Mouse (Mus musculus) embryonic facial prominence, embryonic 10.5 days (tissue): ENCODE measurements around the gene Ppa1. TPM values are rescaled to one million over a fixed set of nuclear protein-coding genes. Genes with fewer than 3 reads are reported as not detected.

ENCODE experiments used
- DNase-seq: peaks from one replicate; pipeline ENCODE4 v3.0.0-alpha.2; 2017; ENCODE audit warnings: low spot score
- H3K27ac ChIP-seq: fragments of 300-500 bp; sonication (generic); replicated peaks from 2 replicates; pipeline ENCODE4 v1.5.1; 2016; ENCODE audit warnings: mild to moderate bottlenecking
- H3K27me3 ChIP-seq: fragments of 300-500 bp; sonication (generic); replicated peaks from 2 replicates; pipeline ENCODE4 v1.6.1; 2016; ENCODE audit warnings: low read depth, mild to moderate bottlenecking; ENCODE audit not compliant: poor library complexity, severe bottlenecking
- H3K36me3 ChIP-seq: fragments of 300-500 bp; sonication (generic); replicated peaks from 2 replicates; pipeline ENCODE4 v1.6.1; 2016; ENCODE audit warnings: mild to moderate bottlenecking, moderate library complexity
- H3K4me1 ChIP-seq: fragments of 300-500 bp; sonication (generic); 2 replicates; pipeline ENCODE4 v1.6.1; 2016
- H3K4me3 ChIP-seq: fragments of 300-500 bp; sonication (generic); 2 replicates; pipeline ENCODE4 v1.5.1; 2016; ENCODE audit warnings: mild to moderate bottlenecking, moderate library complexity
- H3K9me3 ChIP-seq: fragments of 300-500 bp; sonication (generic); 2 replicates; pipeline ENCODE4 v1.6.1; 2016; ENCODE audit warnings: mild to moderate bottlenecking
- WGBS: fragments of 180-500 bp; shearing (Covaris S2); methylation state at CpG from one replicate; pipeline ENCODE4 v1.1.7; 2016; 5-methylcytosine and 5-hydroxymethylcytosine counted together
- polyA plus RNA-seq: library from polyadenylated mRNA; unstranded; fragments of >200 nt; fragmentation: Nextera tagmentation; extraction: Ambion mirVana; gene quantifications from 2 replicates; pipeline ENCODE4 v1.2.1, GENCODE M21; 2016

The Ppa1 gene
- polyA plus RNA-seq, 1 experiment from 2014 or later = 345 TPM

DNA sequence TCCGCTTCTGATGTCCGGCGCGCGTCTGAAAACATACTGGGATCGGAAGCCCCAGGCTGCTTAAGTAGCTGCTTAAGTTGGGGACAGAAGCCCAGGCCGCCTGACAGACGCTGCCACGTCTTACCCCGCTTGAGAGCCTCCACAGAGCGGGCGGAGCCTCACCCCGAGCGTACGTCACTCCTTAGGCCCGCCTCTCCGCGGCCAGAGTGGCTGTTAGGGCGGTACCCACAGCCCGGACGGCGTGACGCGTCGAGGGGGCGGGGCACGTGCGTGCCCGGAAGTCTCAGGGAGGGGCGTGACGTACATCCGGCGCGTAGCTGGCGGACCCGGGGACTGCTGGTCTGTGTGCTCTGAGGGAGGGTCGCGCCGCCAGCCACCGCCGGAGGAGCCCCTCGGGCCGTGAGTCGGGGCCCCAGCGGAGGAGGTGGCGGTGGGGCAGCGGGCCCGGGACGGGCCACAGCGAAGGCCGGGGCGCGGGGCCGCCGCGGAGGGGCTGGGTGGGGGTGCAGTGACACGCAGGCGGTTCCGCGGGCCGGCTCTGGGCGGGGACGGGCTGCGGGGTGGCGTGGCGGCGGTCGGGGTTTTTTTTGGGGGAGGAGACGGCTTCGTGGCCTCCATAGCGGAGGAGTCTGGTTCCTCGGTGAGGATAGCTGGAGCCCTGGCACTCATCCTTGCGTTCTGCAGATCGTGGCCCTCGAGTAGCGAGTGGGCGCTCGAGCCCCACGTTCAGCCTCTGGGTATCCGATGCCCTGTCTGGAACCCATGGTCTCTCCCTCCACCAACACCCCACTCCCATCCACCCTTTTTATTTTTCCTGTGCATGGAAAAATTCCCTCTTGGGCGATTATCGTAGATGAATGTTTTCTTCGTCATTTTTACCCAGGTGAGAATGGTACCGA, 31.9 kb downstream of the Ppa1 start, which contains the start of gene Sar1a:
Sar1a (plus strand) TSS at position 285 of the 899 bp plus-strand sequence.
- Histone ChIP-seq H3K27me3 (no peaks in the 10 kb centered on the region), H3K27ac (peak within 1 kb of the TSS; percentile 93), H3K4me3 (peak within 1 kb of the TSS; percentile 91), H3K36me3 (peaks cover 22% of the 10 kb centered on the region), H3K9me3 (no peaks in the 10 kb centered on the region), H3K4me1 (peaks cover 21% of the 10 kb centered on the region)
- peak; percentile 100 for DNase-seq
- WGBS = under 1% methylated on average over 84 of the region's 84 CpGs

DNA sequence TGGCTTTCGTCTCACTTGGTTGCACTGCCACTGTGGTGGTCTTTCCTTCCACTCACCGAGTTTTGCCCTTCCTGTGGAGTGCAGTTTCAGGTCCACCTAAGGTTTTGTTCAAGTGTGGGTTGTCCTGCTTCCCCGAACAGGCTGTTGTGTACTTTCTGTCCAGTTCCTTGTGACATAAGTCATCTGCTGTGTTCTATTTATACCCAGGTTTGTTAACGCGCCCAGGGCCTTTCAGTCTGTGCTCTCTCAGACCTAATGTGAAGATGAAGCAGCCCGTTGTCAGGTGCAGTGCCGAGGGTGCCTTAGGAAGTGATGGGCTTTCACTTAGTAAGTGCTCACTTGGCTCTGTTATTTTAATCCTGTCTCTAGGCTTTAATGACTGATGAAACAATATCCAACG, 41.1 kb downstream of the Ppa1 start:
- H3K27me3 ChIP-seq = no peaks in the 10 kb centered on the region
- H3K4me3 ChIP-seq = no peak overlapping the region
- WGBS = 91% methylated on average over 8 of the region's 8 CpGs
- no peaks in the 10 kb centered on the region for H3K9me3 ChIP-seq
- no peaks in the 10 kb centered on the region for H3K4me1 ChIP-seq
- no peak overlapping the region for H3K27ac ChIP-seq
- no peak for DNase-seq
- H3K36me3 ChIP-seq = peaks cover 97% of the 10 kb centered on the region

- WGBS = 73% methylated on average over 4 of the region's 4 CpGs
- Histone ChIP-seq H3K4me1 (peaks cover 24% of the 10 kb centered on the region), H3K36me3 (peaks cover 68% of the 10 kb centered on the region), H3K27me3 (no peaks in the 10 kb centered on the region), H3K9me3 (no peaks in the 10 kb centered on the region), H3K4me3 (no peak overlapping the region), H3K27ac (no peak overlapping the region)
- DNase-seq = no peak
These were observed 45.2 kb downstream of the Ppa1 start for GRCm38 (mm10) chr10:61693563-61693962.

DNA sequence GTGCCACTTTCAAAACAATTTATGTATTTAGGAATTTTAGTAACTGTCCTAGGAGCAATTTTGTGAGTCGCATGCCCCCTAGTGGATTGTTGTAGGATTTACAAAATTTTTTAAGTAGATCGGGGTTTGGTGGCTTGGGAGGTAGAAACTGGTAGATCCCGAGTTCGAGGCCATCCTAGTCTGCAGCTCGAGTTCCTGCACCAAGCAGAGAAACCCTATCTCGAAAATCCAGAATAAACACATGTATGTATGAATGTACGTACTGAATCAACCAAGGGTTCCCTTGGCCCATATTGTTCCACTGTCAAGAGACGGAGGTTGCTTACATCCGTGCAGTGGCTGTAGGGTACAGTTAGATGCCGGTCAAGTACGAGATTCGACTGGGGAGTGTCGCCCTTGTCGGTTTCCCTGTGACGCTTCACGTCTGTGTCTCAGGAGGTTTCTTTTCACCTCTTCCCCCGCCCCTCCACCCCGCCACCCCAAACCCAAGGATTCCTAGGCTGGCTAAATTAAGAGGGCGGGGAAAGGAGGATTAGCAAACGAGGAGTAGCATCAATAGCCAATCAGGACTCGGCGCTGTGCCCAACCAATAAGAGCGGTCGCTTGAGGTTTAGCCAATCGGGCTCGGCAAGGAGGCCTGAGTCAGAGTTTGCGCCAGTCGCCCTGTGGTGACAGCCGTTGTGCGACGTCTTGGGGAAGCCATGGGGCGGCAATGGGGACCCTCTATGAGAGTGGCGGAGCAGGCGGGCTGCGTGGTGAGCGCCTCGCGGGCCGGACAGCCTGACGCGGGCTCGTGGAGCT, 46.7 kb downstream of the Ppa1 start, which contains the start of gene Tysnd1:
Tysnd1 (plus strand) TSS at position 645 of the 801 bp plus-strand sequence.
- H3K36me3 ChIP-seq = peaks cover 64% of the 10 kb centered on the region
- under 1% methylated on average over 42 of the region's 42 CpGs for WGBS
- H3K4me3 ChIP-seq = peak within 1 kb of the TSS; percentile 99
- peaks cover 24% of the 10 kb centered on the region for H3K4me1 ChIP-seq
- no peaks in the 10 kb centered on the region for H3K27me3 ChIP-seq
- peak within 1 kb of the TSS; percentile 75 for H3K27ac ChIP-seq
- H3K9me3 ChIP-seq = no peaks in the 10 kb centered on the region
- DNase-seq = peak; percentile 95

GRCm38 (mm10) chr10:61695703-61696559, 47.6 kb downstream of the Ppa1 start:
- Histone ChIP-seq H3K27me3 (no peaks in the 10 kb centered on the region), H3K9me3 (no peaks in the 10 kb centered on the region), H3K4me3 (peak overlapping the region; percentile 99), H3K27ac (peak overlapping the region; percentile 75), H3K4me1 (peaks cover 24% of the 10 kb centered on the region), H3K36me3 (peaks cover 56% of the 10 kb centered on the region)
- WGBS = under 1% methylated on average over 111 of the region's 111 CpGs
- peak; percentile 47 for DNase-seq

DNA sequence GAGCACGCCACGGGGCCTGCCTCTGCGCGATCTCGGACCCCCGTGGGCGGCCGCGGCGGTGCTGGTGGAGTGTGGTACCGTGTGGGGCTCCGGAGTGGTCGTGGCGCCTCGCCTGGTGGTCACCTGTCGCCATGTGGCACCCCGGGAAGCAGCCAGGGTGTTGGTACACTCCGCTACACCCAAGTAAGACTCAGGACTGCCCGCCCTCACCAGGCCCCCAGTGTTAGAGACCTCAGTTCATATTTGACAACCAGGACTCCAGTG, 48.1 kb downstream of the Ppa1 start:
- peak overlapping the region; percentile 75 for H3K27ac ChIP-seq
- H3K36me3 ChIP-seq = peaks cover 56% of the 10 kb centered on the region
- H3K9me3 ChIP-seq = no peaks in the 10 kb centered on the region
- H3K27me3 ChIP-seq = no peaks in the 10 kb centered on the region
- peaks cover 24% of the 10 kb centered on the region for H3K4me1 ChIP-seq
- peak overlapping the region; percentile 99 for H3K4me3 ChIP-seq
- WGBS = 8% methylated on average over 19 of the region's 19 CpGs
- no peak for DNase-seq

- 90% methylated on average over 2 of the region's 2 CpGs for WGBS
- peaks cover 56% of the 10 kb centered on the region for H3K36me3 ChIP-seq
- peak overlapping the region; percentile 99 for H3K4me3 ChIP-seq
- H3K9me3 ChIP-seq = no peaks in the 10 kb centered on the region
- H3K4me1 ChIP-seq = peaks cover 24% of the 10 kb centered on the region
- no peak overlapping the region for H3K27ac ChIP-seq
- H3K27me3 ChIP-seq = no peaks in the 10 kb centered on the region
- DNase-seq = no peak
These were observed 48.7 kb downstream of the Ppa1 start for GRCm38 (mm10) chr10:61697028-61697427.

DNA sequence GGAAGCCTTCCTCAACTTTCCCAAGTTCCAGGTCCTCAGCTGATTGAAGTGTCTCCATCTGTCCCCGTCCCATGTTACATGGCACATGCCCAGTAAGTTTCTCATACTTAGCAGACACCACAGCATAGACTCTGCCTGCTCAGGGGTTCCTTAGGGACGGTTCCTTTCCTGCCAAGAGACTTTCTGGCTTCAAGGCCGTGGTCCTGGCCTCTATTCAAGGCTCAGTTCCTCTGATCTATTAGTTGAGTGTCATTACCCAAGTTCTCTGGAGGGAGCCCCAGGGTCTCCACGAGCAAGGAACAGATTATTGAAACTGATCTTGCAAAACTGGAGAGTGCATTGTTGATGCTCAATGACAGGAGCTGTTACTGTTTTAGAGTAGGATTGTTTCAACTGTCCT, 56.3 kb downstream of the Ppa1 start:
- no peak for DNase-seq
- 82% methylated on average over 4 of the region's 4 CpGs for WGBS
- Histone ChIP-seq H3K4me1 (no peaks in the 10 kb centered on the region), H3K27me3 (no peaks in the 10 kb centered on the region), H3K27ac (no peak overlapping the region), H3K9me3 (no peaks in the 10 kb centered on the region), H3K4me3 (no peak overlapping the region), H3K36me3 (peaks cover 40% of the 10 kb centered on the region)

DNA sequence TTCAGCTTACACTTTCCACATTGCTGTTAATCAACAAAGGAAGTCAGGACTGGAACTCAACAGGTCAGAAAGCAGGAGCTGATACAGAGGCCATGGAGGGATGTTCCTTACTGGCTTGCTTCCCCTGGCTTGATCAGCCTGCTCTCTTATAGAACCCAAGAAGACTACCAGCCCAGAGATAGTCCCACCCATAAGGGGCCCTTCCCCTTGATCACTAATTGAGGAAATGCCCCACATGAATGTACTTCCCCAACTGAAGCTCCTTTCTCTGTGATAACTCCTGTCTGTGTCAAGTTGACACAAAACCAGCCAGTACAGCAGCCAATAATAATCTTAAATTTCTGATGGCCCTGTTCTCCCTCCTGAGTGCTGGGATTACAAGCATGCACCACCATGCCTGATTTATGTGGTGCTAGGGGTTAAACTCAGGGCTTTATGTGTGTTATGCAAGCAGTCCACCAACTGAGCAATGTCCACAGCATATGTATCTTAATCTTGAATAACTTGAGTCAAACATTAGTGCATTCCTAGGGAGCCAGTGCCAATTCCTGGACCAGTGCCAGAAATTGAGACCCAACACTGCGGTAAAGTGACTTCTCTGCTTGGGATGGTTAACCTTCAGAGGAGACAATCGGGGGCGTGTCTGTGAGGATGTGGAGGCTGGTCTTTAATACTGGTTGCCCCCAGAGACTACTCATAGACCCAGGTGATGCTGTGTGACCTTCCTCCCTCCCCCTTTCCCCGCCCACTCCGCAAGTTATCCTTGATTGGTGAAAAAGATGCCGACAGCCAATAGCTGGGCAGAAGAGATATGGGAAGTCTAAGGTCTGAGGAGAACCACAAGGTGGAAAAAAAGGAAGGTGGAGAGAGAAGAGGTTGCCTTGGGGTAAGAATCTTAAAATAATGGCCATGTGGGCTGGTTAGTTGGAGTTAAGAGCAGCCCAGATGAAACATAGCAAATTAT, 58.3 kb downstream of the Ppa1 start:
- WGBS = 80% methylated on average over 6 of the region's 6 CpGs
- no peak for DNase-seq
- peaks cover 31% of the 10 kb centered on the region for H3K36me3 ChIP-seq
- H3K4me3 ChIP-seq = no peak overlapping the region
- no peaks in the 10 kb centered on the region for H3K4me1 ChIP-seq
- H3K9me3 ChIP-seq = no peaks in the 10 kb centered on the region
- H3K27ac ChIP-seq = no peak overlapping the region
- H3K27me3 ChIP-seq = no peaks in the 10 kb centered on the region

DNA sequence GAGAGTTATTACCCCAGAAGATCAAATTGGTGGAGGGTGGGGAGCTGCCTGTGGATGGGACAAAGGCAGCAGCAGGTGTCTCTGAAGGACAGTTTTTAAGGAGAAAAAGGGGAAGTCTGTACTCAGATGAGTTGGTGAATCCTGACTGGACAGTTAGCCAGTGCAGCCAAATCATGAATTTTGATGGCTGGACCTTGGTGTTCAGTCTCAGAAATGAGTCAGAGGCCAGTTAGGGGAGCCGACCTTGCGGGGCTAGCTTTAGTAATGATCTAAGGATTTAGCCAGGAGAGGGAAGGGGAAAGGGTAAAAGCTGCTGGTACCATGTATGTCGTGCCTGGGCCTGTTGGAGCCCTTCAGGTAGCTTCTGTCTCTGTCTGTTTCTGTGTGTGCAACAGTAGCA, 65.2 kb downstream of the Ppa1 start:
- H3K27ac ChIP-seq = no peak overlapping the region
- H3K27me3 ChIP-seq = peaks cover 37% of the 10 kb centered on the region
- H3K4me1 ChIP-seq = peaks cover 18% of the 10 kb centered on the region
- H3K4me3 ChIP-seq = no peak overlapping the region
- no peaks in the 10 kb centered on the region for H3K9me3 ChIP-seq
- 74% methylated on average over 3 of the region's 3 CpGs for WGBS
- H3K36me3 ChIP-seq = no peaks in the 10 kb centered on the region
- no peak for DNase-seq

GRCm38 (mm10) chr10:61714146-61714545, 65.8 kb downstream of the Ppa1 start:
- peaks cover 37% of the 10 kb centered on the region for H3K27me3 ChIP-seq
- H3K4me3 ChIP-seq = no peak overlapping the region
- H3K36me3 ChIP-seq = no peaks in the 10 kb centered on the region
- H3K9me3 ChIP-seq = no peaks in the 10 kb centered on the region
- DNase-seq = no peak
- peaks cover 18% of the 10 kb centered on the region for H3K4me1 ChIP-seq
- no peak overlapping the region for H3K27ac ChIP-seq
- 92% methylated on average over 4 of the region's 4 CpGs for WGBS
